Mouse (Mus musculus) frontal cortex, postnatal 25 days (tissue): ENCODE data around the gene Cacnb4.

Experiments used
- DNase-seq, 2 experiments: peaks; one replicate each; pipeline ENCODE4 v3.0.0; 2022; ENCODE audit warnings: low spot score in 2 of 2

Cacnb4 gene

DNA sequence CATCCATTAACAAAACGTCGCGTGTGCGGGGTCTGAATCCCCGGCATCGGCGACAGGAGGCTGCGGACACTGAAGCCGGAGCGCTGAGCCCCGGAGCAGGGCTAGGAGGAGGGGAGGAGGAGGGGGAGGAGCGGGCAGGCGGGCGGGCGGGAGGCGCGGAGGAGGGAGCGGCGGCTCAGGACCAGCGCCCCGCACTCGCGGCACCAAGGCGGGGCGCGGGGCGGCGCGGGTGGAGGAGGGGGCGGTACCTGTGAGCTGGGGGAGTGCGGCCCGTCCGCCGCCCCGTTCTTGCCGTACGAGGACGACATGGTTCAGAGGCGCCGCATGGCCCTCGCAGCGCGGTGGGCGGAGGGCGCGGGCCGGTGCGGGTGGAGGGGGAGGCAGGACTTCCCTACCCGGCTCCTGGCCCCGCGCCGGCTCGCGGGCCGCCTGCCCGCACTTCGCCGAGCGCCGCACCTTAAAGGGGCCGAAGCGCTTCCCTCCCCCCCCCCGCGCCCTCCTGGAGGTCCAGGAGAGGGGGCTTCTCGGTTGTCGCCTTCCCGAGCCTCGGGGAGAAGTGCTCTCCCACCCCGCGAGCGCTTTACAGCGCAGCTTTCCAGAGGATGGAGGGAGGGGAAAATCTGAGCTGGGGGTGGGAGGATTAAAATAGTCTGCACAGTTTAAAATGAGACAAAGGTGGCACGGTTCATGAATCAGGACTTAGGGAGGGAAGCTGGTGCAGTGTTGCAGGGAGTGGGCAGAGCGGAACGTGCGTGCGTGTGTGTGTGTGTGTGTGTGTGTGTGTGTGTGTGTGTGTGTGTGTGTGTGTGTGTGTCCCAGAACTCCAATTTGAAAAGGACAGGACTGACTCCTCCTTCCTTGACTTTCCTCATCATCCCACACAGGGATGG lies at the start of gene Cacnb4:
TSS of gene Cacnb4 (minus strand) at position 809 of the 890 bp plus-strand sequence.
- no peak for DNase-seq

DNA sequence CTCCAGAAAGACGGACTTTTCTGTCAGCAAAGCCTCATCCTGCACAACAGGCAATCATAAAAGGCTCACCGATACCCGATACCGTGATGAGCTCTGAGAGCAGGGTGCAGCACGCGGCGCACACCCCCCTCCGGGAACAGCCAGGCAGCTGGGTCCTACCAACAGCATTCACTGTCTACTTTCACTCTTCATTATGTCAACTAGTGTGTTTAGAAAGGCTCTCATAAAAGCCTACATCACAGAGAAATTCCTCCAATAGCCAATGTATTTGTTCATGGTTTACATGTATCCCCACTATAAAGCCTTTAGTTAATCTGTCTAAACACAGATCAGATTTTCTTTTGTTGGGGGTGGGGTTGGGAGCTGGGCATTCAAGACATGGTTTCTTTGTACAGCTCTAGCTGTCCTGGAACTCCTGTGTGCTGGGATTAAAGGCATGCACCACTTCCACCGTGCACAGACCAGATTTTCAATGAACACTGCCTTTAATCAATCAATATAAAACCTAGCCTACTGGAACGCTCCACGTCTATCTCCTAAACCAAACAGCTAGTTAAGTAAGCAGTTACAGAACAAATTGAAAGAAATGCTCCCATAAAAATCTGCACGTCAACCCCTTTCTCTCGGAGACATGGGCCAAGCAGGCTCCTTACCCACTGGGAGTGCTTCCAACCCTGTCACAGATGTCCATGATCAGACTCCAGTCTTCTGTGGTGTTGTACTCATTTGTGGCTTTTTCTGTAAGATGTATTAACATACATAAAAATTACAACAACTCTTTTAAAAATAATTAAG lies 43.8 kb upstream of the Cacnb4 start:
- no peak for DNase-seq

DNA sequence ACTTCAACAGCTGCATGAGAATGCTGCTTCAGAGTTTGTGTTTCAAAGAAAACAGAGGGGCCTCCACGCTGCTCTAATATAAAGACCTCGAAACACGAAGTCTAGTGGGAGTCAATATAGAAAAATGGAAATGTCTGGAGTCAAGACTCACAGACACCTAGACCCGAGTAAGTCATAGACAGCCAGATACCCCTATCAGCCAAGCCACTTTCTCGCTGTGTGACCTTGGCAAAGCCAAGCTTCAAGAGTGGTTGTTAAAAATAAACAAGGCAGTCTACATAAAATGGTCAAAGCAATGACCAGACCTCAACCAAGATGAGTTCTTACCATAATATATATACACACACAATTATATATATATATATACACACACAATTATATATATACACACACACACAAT lies 40.4 kb upstream of the Cacnb4 start:
- DNase-seq = no peak

GRCm38 (mm10) chr2:52715538-52715937 lies 38.9 kb upstream of the Cacnb4 start:
- DNase-seq = no peak

DNA sequence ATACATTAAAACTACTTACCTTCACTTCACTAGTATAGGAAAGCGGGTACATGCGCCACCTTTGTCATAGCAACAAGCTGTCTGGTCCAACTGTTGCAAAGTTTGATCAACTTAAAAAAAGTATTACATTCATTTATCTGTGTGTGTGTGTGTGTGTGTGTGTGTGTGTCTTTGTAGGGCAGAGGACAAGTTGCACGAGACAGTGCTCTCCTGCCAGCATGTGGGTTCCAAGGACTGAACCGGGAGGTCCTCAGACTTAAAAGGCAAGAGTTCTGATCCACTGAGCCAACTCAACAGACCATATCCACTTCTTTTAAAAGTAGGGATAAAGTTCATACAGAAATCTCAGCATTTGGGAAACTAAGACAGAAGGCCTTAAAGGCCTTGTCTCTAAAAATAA lies 37.5 kb upstream of the Cacnb4 start:
- no peak for DNase-seq

- DNase-seq = no peak
Measured at GRCm38 (mm10) chr2:52710804-52711203, 34.2 kb upstream of the Cacnb4 start.

DNA sequence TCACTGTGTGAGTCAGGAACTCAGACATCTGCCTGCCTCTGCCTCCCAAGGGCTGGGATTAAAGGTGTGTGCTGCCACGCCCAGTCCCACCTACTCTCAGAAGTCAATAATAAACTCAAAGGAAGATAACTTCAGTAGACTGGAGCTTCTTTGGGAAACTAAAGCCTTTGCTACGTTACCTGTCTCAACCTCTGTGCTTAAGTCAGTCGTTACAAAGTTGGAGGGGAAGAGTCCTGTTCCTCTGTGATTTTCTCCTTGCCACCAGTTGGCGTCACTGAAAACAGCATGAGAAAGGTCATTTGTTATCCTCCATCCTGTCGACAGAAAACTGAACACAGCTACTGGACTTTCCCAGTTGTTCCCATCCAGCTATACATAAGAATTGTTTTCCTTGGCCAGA lies 32.8 kb upstream of the Cacnb4 start:
- no peak for DNase-seq

- DNase-seq = no peak
Measured at GRCm38 (mm10) chr2:52701368-52702036, 24.9 kb upstream of the Cacnb4 start.

DNA sequence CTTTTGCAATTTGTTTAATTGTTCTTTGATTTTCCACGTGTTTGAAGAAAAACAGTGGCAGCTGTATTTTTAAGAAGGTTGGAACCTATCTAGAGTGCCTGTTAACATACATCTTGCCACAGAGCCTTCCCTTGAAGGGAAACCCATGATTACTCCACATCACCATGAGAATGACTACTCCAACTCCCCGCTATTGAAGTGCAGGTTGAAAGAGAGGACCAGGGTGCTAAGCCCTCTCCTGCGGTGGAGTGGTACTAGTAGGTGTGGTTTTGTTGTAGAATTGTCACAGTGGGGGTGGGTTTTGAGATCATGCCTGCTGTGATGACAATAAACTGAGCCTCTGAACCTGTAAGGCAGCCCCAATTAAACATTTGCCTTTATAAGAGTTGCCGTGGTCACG lies 23.7 kb upstream of the Cacnb4 start:
- no peak for DNase-seq

DNA sequence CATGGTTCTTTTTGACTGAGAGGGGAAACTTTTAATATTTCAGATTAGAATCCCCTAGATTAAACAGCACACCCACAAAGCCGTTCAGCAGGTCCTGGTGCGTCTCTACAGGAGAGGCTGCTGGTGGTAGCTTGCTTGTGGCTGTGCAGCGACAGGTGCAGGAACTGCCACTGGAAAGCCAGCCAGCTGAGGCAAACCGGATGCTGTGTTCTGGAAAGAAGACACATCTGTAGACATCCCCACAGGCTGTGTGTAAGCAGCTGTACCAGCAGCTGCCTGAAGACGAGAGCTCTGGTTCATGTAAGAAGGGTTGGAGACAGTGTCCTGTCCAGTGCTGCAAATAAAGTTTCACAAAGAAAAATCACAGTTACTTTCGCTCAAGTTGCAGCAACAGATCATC lies 18.0 kb upstream of the Cacnb4 start:
- DNase-seq = no peak

GRCm38 (mm10) chr2:52691745-52692144 lies 15.1 kb upstream of the Cacnb4 start:
- no peak for DNase-seq

DNA sequence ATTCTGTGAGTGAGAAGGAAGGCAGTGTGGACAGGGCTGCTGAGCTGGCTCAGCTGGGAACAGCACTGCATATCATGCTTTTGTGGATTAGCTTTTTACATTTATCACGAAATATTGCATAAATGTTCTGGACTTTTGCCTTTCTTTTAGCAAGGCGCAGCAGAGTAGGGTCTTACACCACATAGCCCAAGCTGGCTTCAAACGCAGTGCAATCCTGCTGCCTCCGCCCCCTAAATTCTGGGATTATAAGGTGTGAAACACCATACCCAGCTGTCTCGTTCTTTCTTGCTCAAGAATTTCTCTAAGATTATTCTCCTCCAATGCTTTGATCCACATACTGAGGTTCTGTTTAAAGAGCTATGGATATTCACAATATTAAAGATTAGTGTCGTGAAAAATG lies 10.0 kb upstream of the Cacnb4 start:
- no peak for DNase-seq

DNA sequence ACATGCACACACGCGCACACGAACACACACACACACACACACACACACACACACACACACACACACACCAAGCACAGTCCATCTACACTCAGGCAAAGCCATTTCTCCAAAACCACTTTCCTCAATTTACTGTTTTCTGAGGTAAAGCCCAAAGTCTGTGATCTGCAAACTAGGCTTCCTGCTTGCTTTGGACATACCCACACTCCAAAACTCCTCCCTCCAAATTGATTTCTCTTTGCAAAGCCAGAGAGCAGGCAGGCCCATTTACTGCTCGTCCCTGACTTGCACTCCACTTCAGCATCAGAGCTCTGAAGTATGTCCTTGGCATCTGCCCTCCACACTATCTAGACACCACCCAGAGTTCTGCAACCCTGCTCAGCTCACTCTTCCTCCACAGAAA lies 958 bp upstream of the Cacnb4 start:
- no peak for DNase-seq

GRCm38 (mm10) chr2:52676913-52677303 lies 277 bp upstream of the Cacnb4 start:
- DNase-seq = no peak

DNA sequence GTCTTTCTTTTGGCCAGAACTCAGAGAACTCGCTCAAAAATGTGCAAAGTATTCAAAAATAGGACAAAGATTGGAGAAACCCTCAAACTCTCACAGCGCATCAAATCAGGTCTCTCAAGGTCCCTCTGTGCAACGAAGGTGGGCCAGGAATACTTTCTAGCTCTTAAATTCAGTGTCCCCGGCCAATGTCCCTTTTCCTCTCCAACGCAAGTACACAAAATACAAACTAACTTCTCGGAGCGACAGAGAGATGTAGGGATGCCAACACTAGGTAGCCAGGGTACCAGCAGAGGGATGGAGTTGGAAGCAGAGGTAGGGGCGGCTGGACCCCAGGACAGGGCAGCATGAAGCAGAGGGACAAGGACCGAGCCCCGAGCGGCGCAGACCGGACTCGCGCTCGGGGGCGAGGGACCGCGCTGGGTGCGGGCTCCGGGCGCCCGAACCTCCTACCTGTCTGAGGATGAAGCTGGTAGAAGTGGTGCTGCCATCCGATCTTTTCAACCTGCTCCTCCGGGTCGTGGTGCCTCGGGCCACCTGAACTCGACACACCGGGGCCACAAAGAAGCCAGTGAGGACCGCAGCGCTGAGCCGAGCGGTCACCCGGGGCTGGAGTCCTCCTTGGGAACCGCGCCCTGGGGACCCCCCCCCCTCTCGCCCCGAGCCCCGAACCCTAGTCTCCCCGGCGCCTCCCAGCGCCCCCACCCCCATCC lies 1.2 kb downstream of the Cacnb4 start:
- no peak for DNase-seq

- DNase-seq = no peak
Measured at GRCm38 (mm10) chr2:52674886-52675277, 1.7 kb downstream of the Cacnb4 start.

DNA sequence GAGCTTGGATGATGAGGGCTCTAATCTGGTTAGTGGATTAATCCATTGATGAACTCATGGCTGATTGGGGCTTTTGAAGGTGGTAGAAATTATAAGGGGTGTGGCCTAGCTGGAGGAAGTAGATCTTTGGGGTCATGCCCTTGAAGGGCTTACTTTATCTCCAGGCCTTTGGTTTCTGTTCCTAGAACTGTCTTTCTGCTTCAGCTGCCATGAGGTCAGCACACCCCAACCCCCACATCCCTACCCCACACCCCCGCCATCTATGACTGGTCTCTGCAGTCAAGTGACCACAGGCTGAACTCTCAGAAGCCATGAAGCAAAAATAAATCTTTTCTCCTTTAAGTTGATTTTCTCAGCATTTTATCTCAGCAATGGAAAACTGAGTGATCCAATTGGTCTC lies 3.5 kb downstream of the Cacnb4 start:
- no peak for DNase-seq

DNA sequence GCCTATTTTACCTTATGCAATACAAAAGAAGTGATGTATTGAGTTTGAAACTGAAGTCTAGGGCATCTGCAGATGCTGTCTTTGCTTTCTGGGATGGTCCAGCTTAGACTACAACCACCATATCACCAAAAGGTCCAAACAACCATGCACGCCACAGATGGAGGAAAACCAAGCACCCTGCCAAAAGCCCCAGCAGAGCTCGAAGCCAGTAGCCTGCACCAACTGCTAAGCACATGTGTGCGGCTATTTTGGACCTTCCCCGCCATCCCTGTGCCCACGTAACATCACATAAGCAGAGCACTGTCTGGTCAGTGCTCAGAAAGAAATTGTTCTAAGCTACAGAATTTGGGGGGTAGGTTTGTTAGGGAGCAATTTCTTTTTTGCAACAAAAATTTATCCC lies 5.9 kb downstream of the Cacnb4 start:
- no peak for DNase-seq

DNA sequence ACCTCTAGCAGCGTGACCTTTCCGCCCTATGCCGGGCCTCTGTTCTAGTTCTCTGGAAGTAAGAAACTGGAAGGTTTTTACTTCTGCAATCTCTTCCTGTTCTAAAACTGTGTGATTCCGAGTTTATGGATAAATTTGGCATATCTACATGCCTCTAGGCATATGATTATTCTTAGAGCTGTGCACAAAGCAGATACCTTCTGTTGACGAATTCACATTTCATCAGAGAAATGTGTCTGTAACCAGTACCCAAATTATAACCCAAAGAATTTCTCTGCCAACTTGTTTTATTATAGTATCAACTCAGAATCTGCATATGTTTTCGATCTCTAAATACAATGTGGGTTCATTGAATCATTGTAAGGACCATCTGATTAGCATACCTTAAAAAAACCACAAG lies 8.2 kb downstream of the Cacnb4 start:
- no peak for DNase-seq

DNA sequence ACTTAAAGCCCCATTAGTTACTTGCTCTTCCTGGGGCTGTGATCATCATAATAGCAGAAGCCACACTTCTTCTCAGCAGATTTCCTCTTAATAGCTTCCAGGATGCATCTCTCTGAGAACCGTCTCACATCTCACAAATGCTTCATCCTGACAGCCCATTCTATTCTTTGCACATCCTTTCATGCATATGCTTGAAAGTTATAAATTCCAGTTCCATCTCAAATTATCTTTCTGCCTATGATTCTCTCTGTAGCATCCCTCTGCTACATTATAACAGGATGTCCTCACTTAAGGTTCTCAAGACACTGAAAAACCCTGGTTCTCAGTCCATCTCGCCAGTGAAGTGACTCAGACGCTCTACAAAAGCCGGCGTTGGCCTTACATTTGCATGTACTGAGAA lies 19.9 kb downstream of the Cacnb4 start:
- DNase-seq = no peak

- DNase-seq = no peak
Measured at GRCm38 (mm10) chr2:52654541-52654940, 22.1 kb downstream of the Cacnb4 start.

DNA sequence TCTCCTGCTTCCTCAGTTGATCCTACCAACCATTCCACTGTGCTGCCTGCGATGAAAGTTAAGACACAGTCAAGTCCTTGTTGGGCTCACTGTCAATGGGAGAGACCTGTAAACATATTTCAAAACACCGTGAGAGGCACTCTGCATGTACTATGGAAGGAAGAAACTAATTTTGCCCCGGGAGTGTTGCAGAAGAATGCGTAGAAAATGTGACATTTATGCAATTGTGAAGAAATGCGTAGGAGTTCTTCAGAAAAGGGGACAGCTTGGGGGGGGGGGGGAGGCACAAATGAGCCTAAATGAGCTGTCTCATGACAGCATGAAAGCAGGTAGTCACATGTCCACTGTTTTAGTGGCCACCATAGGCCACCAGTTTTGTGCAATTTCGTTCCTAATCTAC lies 25.1 kb downstream of the Cacnb4 start:
- DNase-seq = no peak
